Mouse (Mus musculus) 3T3-L1 (cell line): ENCODE measurements around the gene Ncmap.
"Not testable (repeated sequence)": the region's sequence is repeated elsewhere in the genome, so short reads cannot be mapped to it uniquely, and the experiment has no call there.

Experiments used
- DNase-seq: peaks from one replicate; pipeline ENCODE4 v3.0.0-alpha.2; 2015; ENCODE audit warnings: low read depth, low spot score

Gene Ncmap

DNA sequence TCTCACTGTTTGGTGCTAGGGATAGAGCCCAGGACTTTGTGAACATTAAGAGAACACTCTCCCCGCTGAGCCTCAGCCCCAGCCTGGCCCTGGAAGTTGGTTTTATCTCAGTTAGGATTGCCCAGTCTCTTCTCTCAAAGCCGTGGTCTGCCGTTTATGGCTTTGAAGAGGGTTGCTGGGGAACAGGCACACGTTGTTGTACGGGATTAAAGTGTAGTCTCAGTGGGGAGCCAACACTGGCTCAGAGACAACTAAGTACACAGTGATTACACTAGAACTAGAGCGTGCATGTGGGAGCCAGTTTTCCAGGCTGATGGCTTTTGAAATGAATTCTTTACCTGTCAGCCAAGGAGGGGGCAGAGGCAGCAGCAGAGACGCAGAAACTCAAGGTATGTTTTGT lies 3.9 kb upstream of the Ncmap start:
- DNase-seq = no peak

DNA sequence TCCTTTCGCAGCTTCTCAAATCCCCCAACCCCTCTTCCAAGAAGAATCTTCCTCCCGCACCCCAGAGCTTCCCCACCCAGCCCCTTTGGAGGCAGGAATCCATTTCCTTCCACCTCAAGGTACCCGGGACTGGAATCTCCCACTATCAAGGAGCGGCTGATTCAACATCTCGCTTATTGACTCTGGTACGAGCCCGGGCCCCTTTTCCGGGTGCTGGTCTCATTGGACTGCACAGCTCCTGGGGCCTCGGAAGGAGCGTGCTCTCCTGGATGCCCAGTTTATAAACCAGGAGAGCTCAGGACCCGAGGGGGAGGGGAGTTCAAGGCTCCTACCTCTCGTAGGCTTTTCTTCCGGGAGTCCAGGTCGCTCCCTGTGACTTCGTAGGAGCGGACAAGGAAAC lies 476 bp downstream of the Ncmap start:
- no peak for DNase-seq

DNA sequence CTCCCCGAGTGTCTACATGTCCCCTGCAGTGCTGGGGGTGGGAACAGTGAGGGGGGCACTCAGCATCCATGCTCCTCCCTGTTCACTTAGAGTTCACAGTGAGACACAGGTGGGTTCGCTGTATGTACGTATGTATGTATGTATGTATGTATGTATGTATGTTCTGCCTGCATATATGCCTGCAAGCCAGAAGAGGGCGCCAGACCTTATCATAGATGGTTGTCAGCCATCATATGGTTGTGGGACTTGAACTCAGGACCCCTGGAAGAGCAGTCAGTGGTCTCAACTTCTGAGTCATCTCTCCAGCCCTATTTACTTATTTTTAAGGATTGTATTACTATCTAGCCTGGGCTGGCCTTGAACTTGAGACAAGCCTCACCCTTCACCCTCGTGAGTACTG lies 1.7 kb downstream of the Ncmap start:
- DNase-seq = no peak

- DNase-seq = no peak
These were observed 2.7 kb downstream of the Ncmap start for GRCm38 (mm10) chr4:135395375-135395774.

- DNase-seq = no peak
These were observed 3.4 kb downstream of the Ncmap start for GRCm38 (mm10) chr4:135394666-135395065.

DNA sequence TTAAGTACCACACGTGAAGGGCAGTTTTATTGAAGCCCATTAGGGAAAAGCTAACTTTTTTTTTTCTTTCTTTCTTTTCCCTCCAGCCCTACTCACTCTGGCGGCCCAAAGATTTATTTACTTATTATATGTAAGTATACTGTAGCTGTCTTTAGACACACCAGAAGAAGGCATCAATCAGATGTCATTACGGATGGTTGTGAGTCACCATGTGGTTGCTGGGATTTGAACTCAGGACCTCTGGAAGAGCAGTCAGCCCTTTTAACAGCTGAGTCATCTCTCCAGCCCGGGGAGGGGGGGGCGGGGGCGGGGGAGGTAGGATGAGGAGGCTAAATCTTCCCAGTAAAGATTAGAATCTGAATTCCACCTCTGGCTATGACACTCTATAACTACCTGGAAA lies 4.6 kb downstream of the Ncmap start:
- DNase-seq = peak; percentile 71

- peak; percentile 35 for DNase-seq
These were observed 5.2 kb downstream of the Ncmap start for GRCm38 (mm10) chr4:135392801-135393200.

DNA sequence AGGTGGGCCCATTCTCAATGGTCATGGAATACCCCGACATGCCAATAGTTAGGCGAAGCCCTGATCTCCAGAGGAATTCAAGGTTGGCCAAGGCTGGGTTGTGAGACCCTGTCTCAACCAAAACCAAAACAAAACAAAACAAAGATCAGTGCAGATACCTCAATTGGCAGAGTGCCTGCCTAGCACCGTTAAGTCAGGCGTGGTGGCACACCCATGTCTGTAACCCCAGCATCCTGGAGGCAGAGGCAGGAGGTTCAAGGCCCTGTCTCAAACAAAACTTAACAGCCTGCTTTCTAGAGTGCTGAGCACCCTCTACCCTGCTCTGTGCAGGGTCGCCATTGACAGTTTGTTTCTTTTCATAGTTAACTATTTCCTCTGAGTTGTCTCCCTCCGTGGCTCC lies 7.0 kb downstream of the Ncmap start:
- DNase-seq = peak; percentile 14

GRCm38 (mm10) chr4:135385614-135386013 lies 12.4 kb downstream of the Ncmap start:
- DNase-seq = no peak

DNA sequence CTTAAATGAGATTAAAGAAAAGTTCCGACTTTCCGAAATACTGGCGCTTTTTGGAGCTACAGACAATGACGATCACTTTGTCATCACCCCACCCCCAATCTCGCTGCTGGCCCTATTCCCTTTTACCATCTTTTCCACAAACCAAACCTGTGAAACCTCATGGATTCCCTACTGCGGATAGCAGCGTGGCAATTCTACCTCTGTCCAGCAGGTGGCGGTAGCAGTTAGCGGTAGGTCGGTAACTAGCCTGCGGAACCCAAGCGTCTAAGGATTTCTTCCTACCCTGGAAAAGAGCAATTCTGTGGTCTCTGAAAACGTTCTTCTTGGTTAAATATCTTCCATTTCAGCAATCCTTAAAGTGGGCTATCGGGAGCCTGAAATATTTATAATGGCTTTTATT lies 15.7 kb downstream of the Ncmap start:
- DNase-seq = peak; percentile 88

DNA sequence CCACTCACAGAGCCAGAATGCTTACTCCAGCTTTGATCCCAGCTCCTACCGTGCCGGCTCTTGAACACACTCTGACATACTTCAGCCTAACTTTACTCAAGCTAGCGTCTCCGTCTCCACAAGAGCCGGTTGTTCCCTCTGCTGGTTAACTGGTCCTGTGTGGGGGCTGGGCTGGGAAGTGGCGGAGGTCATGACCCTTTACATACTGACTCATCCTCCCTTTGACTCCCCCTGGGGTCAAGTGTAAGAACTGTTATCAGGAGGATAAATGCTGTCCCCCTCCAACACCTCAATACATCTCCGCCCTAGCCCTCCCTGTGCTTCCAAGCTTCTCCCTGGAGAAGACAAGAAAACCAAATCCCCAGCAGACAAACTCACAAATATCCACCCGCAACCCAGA lies 16.7 kb downstream of the Ncmap start:
- no peak for DNase-seq

DNA sequence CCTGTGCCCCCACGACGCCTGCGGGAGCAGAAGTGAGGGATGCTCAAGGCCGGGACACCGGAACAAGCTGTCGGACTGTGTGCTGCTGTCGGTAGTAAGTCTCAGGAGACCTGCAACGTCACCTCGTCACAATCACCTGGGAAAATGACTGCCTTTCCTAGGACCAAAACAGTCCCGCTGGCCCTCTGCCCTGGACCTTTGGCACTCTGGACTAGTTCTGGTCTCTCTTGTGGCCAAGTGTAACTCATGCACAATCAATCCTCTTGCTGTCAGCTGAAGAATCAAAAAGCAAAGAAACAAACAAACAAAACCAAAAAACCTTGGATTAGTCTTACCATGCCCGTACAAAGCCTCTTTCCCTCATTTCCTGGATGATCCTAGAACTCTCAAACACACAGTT lies 20.8 kb downstream of the Ncmap start:
- DNase-seq = no peak

DNA sequence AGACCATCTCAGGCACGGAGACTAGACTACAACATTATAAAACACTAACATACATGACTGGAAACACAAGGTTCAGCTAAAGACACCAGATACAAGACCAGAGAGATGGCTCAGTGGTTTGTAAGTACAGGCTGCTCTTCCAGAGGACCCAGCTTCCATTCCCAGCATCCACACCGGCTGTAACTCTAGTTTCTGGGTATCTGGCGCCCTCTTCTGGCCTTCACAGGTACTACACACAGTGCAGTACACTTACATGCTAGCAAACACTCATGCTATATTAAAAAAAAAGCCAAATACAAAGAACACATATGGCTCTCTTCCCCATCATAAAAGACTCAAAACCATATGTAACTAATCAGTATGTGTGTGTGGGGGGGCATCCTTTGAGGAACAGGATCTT lies 22.6 kb downstream of the Ncmap start:
- no peak for DNase-seq

DNA sequence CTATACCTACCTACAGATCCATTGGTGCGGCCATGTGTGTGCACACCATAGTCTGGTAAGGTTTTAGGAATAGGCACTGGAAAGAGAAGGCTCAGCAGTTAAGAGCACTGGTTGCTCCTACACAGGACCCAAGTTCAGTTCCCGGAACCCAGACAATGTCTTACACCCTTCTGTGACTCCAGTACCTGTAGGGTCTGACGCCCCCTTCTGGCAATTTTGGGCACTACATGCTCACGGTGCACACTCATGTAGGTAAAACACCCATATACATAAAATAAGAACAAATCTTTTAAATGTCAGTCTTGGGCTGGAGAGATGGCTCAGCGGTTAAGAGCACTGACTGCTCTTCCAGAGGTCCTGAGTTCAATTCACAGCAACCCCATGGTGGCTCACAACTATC lies 24.7 kb downstream of the Ncmap start:
- no peak for DNase-seq

DNA sequence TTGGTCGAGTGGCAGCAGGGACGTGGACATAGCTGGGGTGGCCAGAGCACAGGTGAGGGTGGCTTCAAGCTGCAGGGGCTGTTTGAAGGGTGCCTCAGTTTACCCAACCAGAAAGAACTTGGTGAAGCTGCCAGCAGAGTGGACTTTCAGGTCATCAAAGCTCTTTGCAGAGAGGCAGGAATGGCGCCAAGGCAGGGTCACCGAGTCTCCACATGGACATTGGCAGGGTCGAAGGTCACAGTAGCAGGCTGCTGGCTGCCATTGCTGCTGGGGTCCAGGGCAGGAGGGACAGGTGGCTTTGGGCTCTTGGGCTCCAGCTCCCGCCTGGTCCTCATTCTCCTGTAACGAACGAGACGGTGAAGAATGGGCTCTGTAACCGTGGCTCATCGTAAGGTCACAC lies 27.7 kb downstream of the Ncmap start:
- DNase-seq = no peak

DNA sequence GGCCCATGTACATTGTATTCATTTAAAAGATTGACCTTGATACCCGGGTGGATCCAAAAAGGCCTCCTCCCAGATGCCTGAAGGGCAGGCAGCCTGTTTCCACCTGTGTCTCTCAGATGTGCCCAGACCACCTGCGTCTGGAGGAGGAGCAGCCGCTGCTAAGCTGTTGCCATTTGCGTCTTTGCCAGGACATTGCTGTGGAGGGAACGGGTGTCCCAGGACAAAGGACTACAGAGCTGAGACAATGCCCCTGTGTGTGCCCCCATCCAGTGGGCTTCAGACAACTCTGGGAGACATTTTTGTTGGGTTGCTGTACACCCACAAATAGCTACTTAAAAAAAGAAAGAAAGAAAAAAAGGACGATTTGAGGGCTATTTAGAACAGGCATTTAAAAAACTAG lies 35.2 kb downstream of the Ncmap start:
- DNase-seq = no peak

DNA sequence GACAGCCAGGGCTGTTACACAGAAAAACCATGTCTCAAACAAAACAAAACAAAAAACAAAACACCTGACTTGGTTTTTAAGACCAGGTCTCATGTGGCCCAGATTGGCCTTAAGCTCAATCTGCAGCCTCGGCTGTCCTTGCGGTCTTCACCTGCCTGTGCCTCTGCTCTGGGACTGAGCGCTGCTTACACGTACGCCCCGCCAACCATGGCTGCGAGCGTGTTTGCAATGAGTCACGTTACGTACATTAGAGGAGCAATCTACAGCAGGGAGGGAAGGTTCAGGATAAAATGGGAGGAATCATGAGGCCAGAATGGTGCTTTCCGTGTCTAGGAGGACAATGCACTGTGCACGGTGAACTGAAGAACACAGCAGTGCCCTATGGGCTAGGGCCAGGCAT lies 36.3 kb downstream of the Ncmap start:
- DNase-seq = no peak

GRCm38 (mm10) chr4:135358736-135359135 lies 39.3 kb downstream of the Ncmap start:
- DNase-seq = peak; percentile 77

- no peak for DNase-seq
These were observed 40.7 kb downstream of the Ncmap start for GRCm38 (mm10) chr4:135357221-135357920.

DNA sequence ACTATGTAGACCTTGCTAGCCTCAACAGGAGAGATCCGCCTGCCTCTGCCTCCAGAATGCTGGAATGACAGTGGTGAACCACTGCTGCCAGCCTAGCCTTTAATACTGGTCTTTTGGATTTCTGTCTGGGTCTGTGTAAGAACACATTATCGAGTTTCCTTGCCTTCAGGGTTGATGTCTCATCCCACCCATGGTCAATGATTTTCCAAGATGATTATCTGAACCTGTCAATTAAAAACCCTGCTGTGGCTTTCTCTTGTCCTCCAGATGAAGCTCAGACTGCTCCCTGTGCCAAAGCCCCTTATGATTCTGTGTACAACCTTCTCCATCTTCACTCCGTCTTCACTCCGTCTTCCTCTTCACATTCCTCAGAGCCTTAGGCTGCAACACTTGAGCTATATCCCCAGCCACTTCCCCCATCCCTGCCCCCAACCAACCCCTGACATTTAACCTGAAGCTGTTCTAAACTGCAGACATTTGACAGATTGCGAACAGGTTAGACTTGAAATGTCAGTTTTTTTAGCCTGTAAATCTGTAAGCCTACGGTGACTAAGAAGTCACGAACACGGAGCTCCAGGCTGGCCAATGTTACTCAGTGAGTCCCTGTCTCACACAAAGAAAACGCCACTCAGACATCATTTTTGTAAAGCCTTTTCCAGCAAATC lies 42.0 kb downstream of the Ncmap start:
- DNase-seq = no peak

DNA sequence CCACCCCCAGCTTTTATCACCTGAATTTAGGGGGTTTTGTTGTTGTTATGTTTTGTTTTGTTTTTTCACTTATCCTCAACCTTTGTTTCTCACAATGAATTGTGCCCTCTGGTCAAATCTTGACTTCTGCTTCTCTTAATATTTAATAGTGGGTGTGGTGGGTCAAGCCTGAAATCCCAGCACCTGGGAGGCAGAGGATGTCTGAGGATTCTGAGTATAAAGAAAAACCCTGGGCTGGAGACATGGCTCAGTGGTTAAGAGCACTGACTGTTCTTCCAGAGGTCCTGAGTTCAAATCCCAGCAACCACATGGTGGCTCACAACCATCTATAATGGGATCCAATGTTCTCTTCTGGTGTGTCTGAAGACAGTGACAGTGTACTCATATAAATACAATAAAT lies 43.3 kb downstream of the Ncmap start:
- not testable (repeated sequence) for DNase-seq

DNA sequence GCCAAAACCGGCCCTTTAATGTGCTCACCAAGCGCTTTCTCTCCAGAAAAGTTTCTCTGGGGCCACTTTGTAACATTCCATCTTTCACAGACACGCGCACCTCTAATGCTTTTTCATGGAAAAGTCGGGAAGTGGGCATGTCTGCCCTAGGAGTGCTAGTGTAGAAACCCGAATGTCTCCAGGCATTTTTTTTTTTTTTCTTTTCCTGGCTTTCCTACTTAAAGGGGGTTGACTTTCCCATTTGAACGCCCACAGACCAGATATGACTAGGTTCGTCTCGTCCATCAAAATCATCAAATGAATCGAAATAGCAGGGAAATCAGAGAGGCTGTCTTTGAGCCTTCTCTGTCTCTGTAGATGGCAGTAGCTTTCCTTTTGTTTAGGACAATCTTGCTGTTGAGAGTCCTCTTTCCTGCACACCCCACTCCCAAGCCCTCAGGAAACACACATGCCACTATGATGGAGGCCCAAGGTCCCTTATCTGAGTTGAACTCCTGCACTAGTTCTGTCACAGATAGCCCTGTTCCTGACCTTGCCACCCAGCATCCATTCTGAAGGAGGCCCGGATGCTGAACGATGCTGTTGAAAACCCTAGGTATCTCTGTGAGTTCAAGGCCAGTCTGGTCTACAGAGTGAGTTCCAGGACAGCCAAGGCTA lies 44.1 kb downstream of the Ncmap start:
- no peak for DNase-seq
